Mouse (Mus musculus): ENCODE results near the gene Ppara. TPM values are rescaled to one million over a fixed set of nuclear protein-coding genes. Genes with fewer than 3 reads are reported as not detected.

The Ppara gene
- total and polyA plus RNA-seq, 2 experiments from 2014 or later: 11.6 to 33.4 TPM

- no peak overlapping the region for H3K9ac ChIP-seq (replicated peaks; ENCODE audit: low read depth, low read length)
- H3K4me3 ChIP-seq (ENCODE audit: low read depth, low read length): no peak overlapping the region
- peaks cover 12% of the 10 kb centered on the region; the same call in 1 of the 2 replicates for H3K4me1 ChIP-seq (ENCODE audit: control insufficient read depth, insufficient read depth)
- DNase-seq (ENCODE audit: low spot score) (no peak), ATAC-seq (ENCODE audit: insufficient read depth, low read depth) (peak; percentile 27; the same call in 1 of the 2 replicates)
- no peaks in the 10 kb centered on the region for H3K9me3 ChIP-seq (replicated peaks; ENCODE audit: control insufficient read depth, low read length)
- H3K27ac ChIP-seq (ENCODE audit: low read depth): 0 out of 2 replicates have a peak overlapping the region, but pooled peaks have one; percentile 6
- no peak for TF ChIP-seq EP300 (IDR thresholded peaks at IDR 0.05; ENCODE audit: low read depth)
- no peak overlapping the region for H3K4me2 ChIP-seq (ENCODE audit: low read depth, low read length)
- no peaks in the 10 kb centered on the region for H3K27me3 ChIP-seq (ENCODE audit: control insufficient read depth, insufficient read depth, low read length)
- 70% methylated on average over 14 of the region's 14 CpGs for WGBS
- H3K36me3 ChIP-seq (replicated peaks; ENCODE audit: control insufficient read depth, insufficient read depth, low read length): peaks cover 99% of the 10 kb centered on the region
Observed at GRCm38 (mm10) chr15:85698345-85699034, 36.3 kb upstream of the Ppara start.

GRCm38 (mm10) chr15:85699452-85699851, 35.3 kb upstream of the Ppara start:
- WGBS: 90% methylated on average over 5 of the region's 5 CpGs
- Histone ChIP-seq H3K36me3 (replicated peaks; ENCODE audit: control insufficient read depth, insufficient read depth, low read length) (peaks cover 98% of the 10 kb centered on the region), H3K27ac (ENCODE audit: low read depth) (peak overlapping the region; percentile 52; the same call in 1 of the 2 replicates), H3K4me2 (ENCODE audit: low read depth, low read length) (no peak overlapping the region), H3K4me3 (ENCODE audit: low read depth, low read length) (no peak overlapping the region), H3K9ac (replicated peaks; ENCODE audit: low read depth, low read length) (no peak overlapping the region), H3K9me3 (replicated peaks; ENCODE audit: control insufficient read depth, low read length) (no peaks in the 10 kb centered on the region), H3K4me1 (ENCODE audit: control insufficient read depth, insufficient read depth) (peaks cover 12% of the 10 kb centered on the region; the same call in 1 of the 2 replicates), H3K27me3 (ENCODE audit: control insufficient read depth, insufficient read depth, low read length) (no peaks in the 10 kb centered on the region)
- no peak for TF ChIP-seq CTCF (IDR thresholded peaks at IDR 0.05; ENCODE audit: low read depth)
- no peak for DNase-seq (ENCODE audit: low spot score)
- ATAC-seq (ENCODE audit: insufficient read depth, low read depth): no peak

- H3K4me1 ChIP-seq (ENCODE audit: control insufficient read depth, insufficient read depth): peaks cover 12% of the 10 kb centered on the region; the same call in 1 of the 2 replicates
- TF ChIP-seq EP300 (IDR thresholded peaks at IDR 0.05; ENCODE audit: low read depth) (no peak), CTCF (IDR thresholded peaks at IDR 0.05; ENCODE audit: low read depth) (no peak)
- ATAC-seq (ENCODE audit: insufficient read depth, low read depth) (no peak), DNase-seq (ENCODE audit: low spot score) (no peak)
- H3K36me3 ChIP-seq (replicated peaks; ENCODE audit: control insufficient read depth, insufficient read depth, low read length): peaks cover 98% of the 10 kb centered on the region
- no peak overlapping the region for H3K4me2 ChIP-seq (ENCODE audit: low read depth, low read length)
- no peak overlapping the region for H3K4me3 ChIP-seq (ENCODE audit: low read depth, low read length)
- H3K27ac ChIP-seq (ENCODE audit: low read depth): peak overlapping the region; percentile 52; the same call in 1 of the 2 replicates
- no peaks in the 10 kb centered on the region for H3K9me3 ChIP-seq (replicated peaks; ENCODE audit: control insufficient read depth, low read length)
- no peak overlapping the region for H3K9ac ChIP-seq (replicated peaks; ENCODE audit: low read depth, low read length)
- no peaks in the 10 kb centered on the region for H3K27me3 ChIP-seq (ENCODE audit: control insufficient read depth, insufficient read depth, low read length)
- WGBS: 77% methylated on average over 13 of the region's 13 CpGs
Observed at GRCm38 (mm10) chr15:85699862-85700501, 34.8 kb upstream of the Ppara start.

GRCm38 (mm10) chr15:85700716-85701115, 34.1 kb upstream of the Ppara start:
- WGBS: 86% methylated on average over 9 of the region's 9 CpGs
- H3K4me3 ChIP-seq (ENCODE audit: low read depth, low read length): no peak overlapping the region
- DNase-seq (ENCODE audit: low spot score): no peak
- no peak overlapping the region for H3K9ac ChIP-seq (replicated peaks; ENCODE audit: low read depth, low read length)
- peaks cover 98% of the 10 kb centered on the region for H3K36me3 ChIP-seq (replicated peaks; ENCODE audit: control insufficient read depth, insufficient read depth, low read length)
- ATAC-seq (ENCODE audit: insufficient read depth, low read depth): no peak
- H3K9me3 ChIP-seq (replicated peaks; ENCODE audit: control insufficient read depth, low read length): no peaks in the 10 kb centered on the region
- no peaks in the 10 kb centered on the region for H3K27me3 ChIP-seq (ENCODE audit: control insufficient read depth, insufficient read depth, low read length)
- peak overlapping the region; percentile 52; the same call in 1 of the 2 replicates for H3K27ac ChIP-seq (ENCODE audit: low read depth)
- TF ChIP-seq CTCF (IDR thresholded peaks at IDR 0.05; ENCODE audit: low read depth): no peak
- TF ChIP-seq EP300 (IDR thresholded peaks at IDR 0.05; ENCODE audit: low read depth): no peak
- peaks cover 12% of the 10 kb centered on the region; the same call in 1 of the 2 replicates for H3K4me1 ChIP-seq (ENCODE audit: control insufficient read depth, insufficient read depth)
- no peak overlapping the region for H3K4me2 ChIP-seq (ENCODE audit: low read depth, low read length)

GRCm38 (mm10) chr15:85701128-85701930, 33.5 kb upstream of the Ppara start:
- ATAC-seq (ENCODE audit: insufficient read depth, low read depth): 0 out of 2 replicates have a peak, but pooled peaks have one; percentile 40
- 66% methylated on average over 10 of the region's 10 CpGs for WGBS
- no peaks in the 10 kb centered on the region for H3K27me3 ChIP-seq (ENCODE audit: control insufficient read depth, insufficient read depth, low read length)
- TF ChIP-seq EP300 (IDR thresholded peaks at IDR 0.05; ENCODE audit: low read depth): no peak
- TF ChIP-seq CTCF (IDR thresholded peaks at IDR 0.05; ENCODE audit: low read depth): no peak
- no peak overlapping the region for H3K4me3 ChIP-seq (ENCODE audit: low read depth, low read length)
- peak overlapping the region; percentile 52; the same call in 1 of the 2 replicates for H3K27ac ChIP-seq (ENCODE audit: low read depth)
- H3K4me1 ChIP-seq (ENCODE audit: control insufficient read depth, insufficient read depth): peaks cover 12% of the 10 kb centered on the region; the same call in 1 of the 2 replicates
- peaks cover 98% of the 10 kb centered on the region for H3K36me3 ChIP-seq (replicated peaks; ENCODE audit: control insufficient read depth, insufficient read depth, low read length)
- no peak overlapping the region for H3K4me2 ChIP-seq (ENCODE audit: low read depth, low read length)
- no peak for DNase-seq (ENCODE audit: low spot score)
- no peaks in the 10 kb centered on the region for H3K9me3 ChIP-seq (replicated peaks; ENCODE audit: control insufficient read depth, low read length)
- no peak overlapping the region for H3K9ac ChIP-seq (replicated peaks; ENCODE audit: low read depth, low read length)

Measured in heart, postnatal 0 days (tissue).